Mouse (Mus musculus) T-helper 1 cell (primary cell): ENCODE data around the gene Gm35549.
"Not testable (repeated sequence)": the region's sequence is repeated elsewhere in the genome, so short reads cannot be mapped to it uniquely, and the experiment has no call there.

ENCODE experiments used
- in situ Hi-C: fragments of 300-600 bp; cut with MboI, MseI; formaldehyde crosslinking; loops from one replicate; pipeline ENCODE4 v1.15.1; 2025; ENCODE audit warnings: high pct_unique_total_duplicates

Gm35549 gene

GRCm38 (mm10) chr9:122843760-122844159 is at the start of gene Gm35549:
Gene Gm35549 (minus strand): TSS chr9:122844035.
- in situ Hi-C loops: no loop called here

- in situ Hi-C loops: loop anchor here (5.0 kb wide), 1 partner anchor 79 kb away; the partner anchor contains the start of gene Tcaim
These were observed 42.7 kb upstream of the Gm35549 start for GRCm38 (mm10) chr9:122886372-122887179.

GRCm38 (mm10) chr9:122885385-122885784 is 41.5 kb upstream of the Gm35549 start, which contains the start of gene Zkscan7:
Gene Zkscan7 (plus strand): TSS chr9:122885685.
- in situ Hi-C loops: loop anchor here (5.0 kb wide), 1 partner anchor 78 kb away; the partner anchor contains the start of gene Tcaim

GRCm38 (mm10) chr9:122875145-122875544 is 31.3 kb upstream of the Gm35549 start:
- in situ Hi-C loops: no loop called here

GRCm38 (mm10) chr9:122874653-122875052 is 30.8 kb upstream of the Gm35549 start:
- in situ Hi-C loops: no loop called here

- in situ Hi-C loops: no loop called here
These were observed 28.8 kb upstream of the Gm35549 start for GRCm38 (mm10) chr9:122872595-122872994.

GRCm38 (mm10) chr9:122866192-122866591 is 22.4 kb upstream of the Gm35549 start:
- in situ Hi-C loops: no loop called here

GRCm38 (mm10) chr9:122865697-122866166 is 21.9 kb upstream of the Gm35549 start, which contains the start of gene Zfp445:
Gene Zfp445 (minus strand): TSS chr9:122866006.
- in situ Hi-C loops: no loop called here

GRCm38 (mm10) chr9:122864848-122865247 is 21.0 kb upstream of the Gm35549 start:
- in situ Hi-C loops: no loop called here

GRCm38 (mm10) chr9:122863731-122864130 is 19.9 kb upstream of the Gm35549 start:
- in situ Hi-C loops: no loop called here

GRCm38 (mm10) chr9:122860752-122861151 is 16.9 kb upstream of the Gm35549 start:
- in situ Hi-C loops: no loop called here

GRCm38 (mm10) chr9:122856716-122857115 is 12.9 kb upstream of the Gm35549 start:
- in situ Hi-C loops: no loop called here

GRCm38 (mm10) chr9:122855617-122856016 is 11.8 kb upstream of the Gm35549 start:
- in situ Hi-C loops: no loop called here

GRCm38 (mm10) chr9:122855141-122855540 is 11.3 kb upstream of the Gm35549 start:
- in situ Hi-C loops: not testable (repeated sequence)

- in situ Hi-C loops: no loop called here
These were observed 10.7 kb upstream of the Gm35549 start for GRCm38 (mm10) chr9:122854526-122854925.

- in situ Hi-C loops: not testable (repeated sequence)
These were observed 4.0 kb upstream of the Gm35549 start for GRCm38 (mm10) chr9:122847811-122848311.

- in situ Hi-C loops: no loop called here
These were observed 2.3 kb upstream of the Gm35549 start for GRCm38 (mm10) chr9:122846156-122846555.

- in situ Hi-C loops: no loop called here
These were observed 1.8 kb upstream of the Gm35549 start for GRCm38 (mm10) chr9:122845621-122846020.

GRCm38 (mm10) chr9:122837680-122838079 is 6.2 kb downstream of the Gm35549 start:
- in situ Hi-C loops: no loop called here

- in situ Hi-C loops: no loop called here
These were observed 6.6 kb downstream of the Gm35549 start for GRCm38 (mm10) chr9:122837216-122837615.

- in situ Hi-C loops: no loop called here
These were observed 7.0 kb downstream of the Gm35549 start for GRCm38 (mm10) chr9:122836790-122837189.

- in situ Hi-C loops: no loop called here
These were observed 7.7 kb downstream of the Gm35549 start for GRCm38 (mm10) chr9:122836126-122836525.
